Mouse (Mus musculus) CH12.LX (cell line): ENCODE measurements around the gene Msh5. TPM values are rescaled to one million over a fixed set of nuclear protein-coding genes. Genes with fewer than 3 reads are reported as not detected.

Experiments
- BHLHE40 ChIP-seq: IDR thresholded peaks from 2 replicates; pipeline ENCODE4 v1.6.1; 2011; ENCODE audit warnings: mild to moderate bottlenecking, low read depth, low read length, improper control_type of control experiment
- CHD2 ChIP-seq: IDR thresholded peaks from 2 replicates; pipeline ENCODE4 v1.6.1; 2011; ENCODE audit warnings: low read length, improper control_type of control experiment
- CTCF ChIP-seq, 2 experiments: IDR thresholded peaks in 1 of 2; conservative IDR thresholded peaks in 1 of 2; 2 replicates each; pipeline ENCODE4 v1.5.1; 2011 to 2012; ENCODE audit warnings: low read depth in 2 of 2, low read length in 2 of 2, improper control_type of control experiment in 1 of 2, inconsistent platforms in 1 of 2, mild to moderate bottlenecking in 1 of 2, moderate library complexity in 1 of 2
- ETS1 ChIP-seq: conservative IDR thresholded peaks from 2 replicates; pipeline ENCODE4 v1.6.1; 2012; ENCODE audit warnings: low read depth, mild to moderate bottlenecking, inconsistent platforms, low read length, improper control_type of control experiment, moderate library complexity
- IRF4 ChIP-seq: IDR thresholded peaks from 2 replicates; pipeline ENCODE4 v1.6.1; 2014; ENCODE audit warnings: low read depth, mild to moderate bottlenecking, inconsistent platforms, low read length, improper control_type of control experiment
- JUN ChIP-seq: IDR thresholded peaks from 2 replicates; pipeline ENCODE4 v1.6.1; 2011; ENCODE audit warnings: low read depth, mild to moderate bottlenecking, low read length, improper control_type of control experiment, moderate library complexity; ENCODE audit not compliant: insufficient read depth
- JUND ChIP-seq: conservative IDR thresholded peaks from 2 replicates; pipeline ENCODE4 v1.6.1; 2011; ENCODE audit warnings: low read depth, low read length, improper control_type of control experiment
- KAT2A ChIP-seq: IDR thresholded peaks from 2 replicates; pipeline ENCODE4 v1.6.1; 2012; ENCODE audit warnings: low read length, improper control_type of control experiment, inconsistent platforms; ENCODE audit not compliant: insufficient replicate concordance
- MAFK ChIP-seq: IDR thresholded peaks from 2 replicates; pipeline ENCODE4 v1.6.1; 2011; ENCODE audit warnings: low read length, improper control_type of control experiment; ENCODE audit not compliant: insufficient replicate concordance
- MAX ChIP-seq: IDR thresholded peaks from 2 replicates; pipeline ENCODE4 v1.6.1; 2011; ENCODE audit warnings: low read length, improper control_type of control experiment
- MAZ ChIP-seq: IDR thresholded peaks from 2 replicates; pipeline ENCODE4 v1.6.1; 2012; ENCODE audit warnings: low read depth, mild to moderate bottlenecking, inconsistent platforms, low read length, improper control_type of control experiment, moderate library complexity
- MEF2A ChIP-seq: IDR thresholded peaks from 2 replicates; pipeline ENCODE4 v1.6.1; 2014; ENCODE audit warnings: low read depth, mild to moderate bottlenecking, inconsistent platforms, low read length, improper control_type of control experiment, borderline replicate concordance
- MYC ChIP-seq: IDR thresholded peaks from 2 replicates; pipeline ENCODE4 v1.6.1; 2011; ENCODE audit warnings: low read depth, mild to moderate bottlenecking, improper control_type of control experiment, low read length
- NRF1 ChIP-seq: IDR thresholded peaks from 2 replicates; pipeline ENCODE4 v1.6.1; 2014; ENCODE audit warnings: low read depth, mild to moderate bottlenecking, inconsistent platforms, low read length, improper control_type of control experiment, moderate library complexity
- POLR2AphosphoS2 ChIP-seq: IDR thresholded peaks from 2 replicates; pipeline ENCODE4 v1.6.1; 2011; ENCODE audit warnings: low read depth, low read length, improper control_type of control experiment
- TCF12 ChIP-seq: IDR thresholded peaks from 2 replicates; pipeline ENCODE4 v1.6.1; 2014; ENCODE audit warnings: low read depth, mild to moderate bottlenecking, inconsistent platforms, low read length, improper control_type of control experiment
- UBTF ChIP-seq: IDR thresholded peaks from 2 replicates; pipeline ENCODE4 v1.6.1; 2012; ENCODE audit warnings: low read depth, mild to moderate bottlenecking, inconsistent platforms, low read length, improper control_type of control experiment, moderate library complexity
- USF1 ChIP-seq: IDR thresholded peaks from 2 replicates; pipeline ENCODE4 v1.6.1; 2014; ENCODE audit warnings: low read depth, mild to moderate bottlenecking, inconsistent platforms, low read length, improper control_type of control experiment
- USF2 ChIP-seq: conservative IDR thresholded peaks from 2 replicates; pipeline ENCODE4 v1.6.1; 2011; ENCODE audit warnings: low read depth, low read length, improper control_type of control experiment
- ZC3H11A ChIP-seq: IDR thresholded peaks from 2 replicates; pipeline ENCODE4 v1.6.1; 2012; ENCODE audit warnings: low read depth, mild to moderate bottlenecking, inconsistent platforms, low read length, improper control_type of control experiment
- ZKSCAN1 ChIP-seq: IDR thresholded peaks from 2 replicates; pipeline ENCODE4 v1.6.1; 2012; ENCODE audit warnings: low read depth, inconsistent platforms, low read length, improper control_type of control experiment, borderline replicate concordance
- ZMIZ1 ChIP-seq: IDR thresholded peaks from 2 replicates; pipeline ENCODE4 v1.6.1; 2012; ENCODE audit warnings: low read depth, mild to moderate bottlenecking, inconsistent platforms, low read length, improper control_type of control experiment
- ZNF384 ChIP-seq: IDR thresholded peaks from 2 replicates; pipeline ENCODE4 v1.6.1; 2012; ENCODE audit warnings: low read depth, low read length, improper control_type of control experiment, inconsistent platforms
- polyA plus RNA-seq: library from polyadenylated mRNA; unstranded; fragments of >175 nt; gene quantifications from 2 replicates; pipeline ENCODE4 v1.2.1, GENCODE M21; 2012; ENCODE audit warnings: low read depth; ENCODE audit not compliant: insufficient read length
- total RNA-seq, 2 experiments: library from RNA; depleted of rRNA; stranded (reverse); fragments of 300-350 nt in 1 of 2; fragments of >200 nt in 1 of 2; gene quantifications; 2 replicates each; pipeline ENCODE4 v1.2.3; 2012 to 2014

Msh5 gene
- total and polyA plus RNA-seq, 3 experiments = 6.1 to 13.1 (median 10.6) TPM

DNA sequence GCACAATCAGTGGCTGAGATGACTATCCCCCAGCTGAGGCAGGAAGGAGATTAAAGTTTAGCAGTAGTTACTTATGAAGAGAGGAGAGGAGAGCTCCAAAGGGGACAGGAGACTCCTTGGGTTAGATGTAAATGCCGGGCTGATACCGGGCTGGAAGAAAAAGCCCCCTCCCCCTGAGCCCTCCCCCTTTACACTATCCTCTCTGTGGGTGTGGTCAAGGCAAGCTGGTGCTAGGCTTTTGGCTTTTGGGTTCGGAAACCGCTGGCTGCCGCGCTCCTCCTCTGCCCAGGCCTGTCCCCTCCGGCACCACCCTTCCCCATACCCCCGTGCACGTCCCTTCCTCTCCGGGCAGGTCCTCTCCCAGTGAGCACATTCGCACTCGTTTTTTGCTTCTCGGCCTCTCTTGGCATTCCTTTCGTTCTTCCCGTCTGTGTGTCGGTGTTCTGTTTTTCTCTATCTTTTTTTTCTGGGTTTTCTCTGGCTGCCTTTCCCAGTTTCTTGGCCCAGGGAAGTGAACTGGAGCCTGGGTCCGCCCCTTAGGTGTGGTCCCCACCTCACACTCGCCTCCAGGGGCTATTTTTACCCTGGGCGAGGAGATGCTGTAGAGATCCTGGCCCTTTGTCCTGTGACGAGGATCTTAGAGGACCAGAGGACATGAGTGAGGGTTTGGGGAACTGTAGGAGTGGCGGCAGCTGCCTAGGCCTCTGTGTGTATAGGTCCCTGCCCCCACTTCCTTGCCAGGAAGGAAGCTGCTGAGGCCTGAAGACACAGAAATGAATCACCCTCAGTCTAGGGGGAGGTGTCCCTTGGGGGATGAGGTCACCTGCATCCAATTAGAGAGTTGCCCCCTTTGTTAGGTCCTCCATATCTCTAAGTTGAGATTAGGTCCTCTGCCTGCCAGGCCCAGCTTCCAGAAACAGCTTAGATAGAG lies 4.9 kb upstream of the Msh5 start (continued):
- TF ChIP-seq MAZ (peak; percentile 98), BHLHE40 (peak; percentile 86), JUN (peak; percentile 100), ZC3H11A (no peak), TCF12 (peak; percentile 96), NRF1 (peak; percentile 41; the same call in 1 of the 2 replicates), ZNF384 (peak; percentile 59), MAFK (peak; percentile 70), MAX (peak; percentile 80), JUND (peak; percentile 99), IRF4 (peak; percentile 99), USF2 (no peak), CTCF (conservative IDR thresholded peaks at IDR 0.05 in 1 of 2, IDR thresholded peaks at IDR 0.05 in 1 of 2; ENCODE audit: low read depth in 2 of 2, low read length in 2 of 2) (no peak), MEF2A (peak; percentile 93), ETS1 (peak; percentile 95), USF1 (no peak), ZMIZ1 (peak; percentile 89), POLR2AphosphoS2 (peak; percentile 87; the same call in 1 of the 2 replicates), CHD2 (peak; percentile 96), MYC (peak; percentile 77; the same call in 1 of the 2 replicates), UBTF (peak; percentile 69; the same call in 1 of the 2 replicates), ZKSCAN1 (no peak; the same call in 1 of the 2 replicates), KAT2A (peak; percentile 81; the same call in 1 of the 2 replicates)
- TF ChIP-seq, all 38 proteins: peak for 30
